Mouse (Mus musculus) ES-E14 (cell line): Measurements from ENCODE around the gene Cul1. TPM values are rescaled to one million over a fixed set of nuclear protein-coding genes. Genes with fewer than 3 reads are reported as not detected.

Source experiments
- DNase-seq: peaks from one replicate; pipeline ENCODE4 v3.0.0-alpha.2; 2013; ENCODE audit warnings: low read depth, low spot score
- H3K27ac ChIP-seq: 2 replicates; pipeline ENCODE4 v1.5.1; 2012; ENCODE audit warnings: low read depth, mild to moderate bottlenecking, low read length, moderate library complexity, mixed read lengths; ENCODE audit not compliant: poor library complexity, insufficient read depth, severe bottlenecking
- H3K36me3 ChIP-seq: 2 replicates; pipeline ENCODE4 v1.6.1; 2012; ENCODE audit warnings: mild to moderate bottlenecking, low read length, moderate library complexity, mixed read lengths; ENCODE audit not compliant: control insufficient read depth, poor library complexity, insufficient read depth, severe bottlenecking
- H3K4me1 ChIP-seq, 2 experiments: fragments of 150-350 bp in 1 of 2; sonication (generic) in 1 of 2; 2 replicates each; pipeline ENCODE4 v1.6.1; 2012; ENCODE audit warnings: low read length in 2 of 2, mild to moderate bottlenecking in 1 of 2, mixed read lengths in 1 of 2; ENCODE audit not compliant: control insufficient read depth in 2 of 2, insufficient read depth in 2 of 2, poor library complexity in 1 of 2
- H3K4me3 ChIP-seq, 2 experiments: fragments of 150-350 bp in 1 of 2; sonication (generic) in 1 of 2; 2 replicates each; pipeline ENCODE4 v1.5.1; 2012; ENCODE audit warnings: low read length in 2 of 2, low read depth in 1 of 2, mild to moderate bottlenecking in 1 of 2, mixed read lengths in 1 of 2; ENCODE audit not compliant: insufficient read depth in 1 of 2, poor library complexity in 1 of 2, severe bottlenecking in 1 of 2
- H3K9ac ChIP-seq: 2 replicates; pipeline ENCODE4 v1.6.1; 2012; ENCODE audit warnings: low read depth, mild to moderate bottlenecking, low read length, mixed read lengths; ENCODE audit not compliant: poor library complexity, insufficient read depth, severe bottlenecking
- H3K9me3 ChIP-seq: fragments of 150-350 bp; sonication (generic); 2 replicates; pipeline ENCODE4 v1.6.1; 2012; ENCODE audit warnings: low read depth, mild to moderate bottlenecking, low read length; ENCODE audit not compliant: control insufficient read depth, insufficient read depth
- CHD2 ChIP-seq: IDR thresholded peaks from 2 replicates; pipeline ENCODE4 v1.6.1; 2014; ENCODE audit warnings: mild to moderate bottlenecking, low read depth, low read length, inconsistent platforms
- HCFC1 ChIP-seq: IDR thresholded peaks from 2 replicates; pipeline ENCODE4 v1.6.1; 2012; ENCODE audit warnings: low read length, inconsistent platforms, borderline replicate concordance; ENCODE audit not compliant: insufficient read depth
- MAFK ChIP-seq: IDR thresholded peaks from 2 replicates; pipeline ENCODE4 v1.6.1; 2014; ENCODE audit warnings: mild to moderate bottlenecking, low read depth, low read length, inconsistent platforms; ENCODE audit not compliant: insufficient read depth
- ZC3H11A ChIP-seq: IDR thresholded peaks from 2 replicates; pipeline ENCODE4 v1.6.1; 2012; ENCODE audit warnings: low read depth, mild to moderate bottlenecking, inconsistent platforms, low read length, borderline replicate concordance
- ZNF384 ChIP-seq: IDR thresholded peaks from 2 replicates; pipeline ENCODE4 v1.6.1; 2012; ENCODE audit warnings: low read depth, low read length, inconsistent platforms
- in situ Hi-C, 2 experiments: fragments of 600-800 bp; cut with MboI; formaldehyde crosslinking; loops; one replicate each; pipeline ENCODE4 v1.15.1; 2025; ENCODE audit warnings: low sequenced_read_pairs in 2 of 2, inconsistent platforms in 1 of 2; ENCODE audit not compliant: unreplicated experiment in 2 of 2
- total RNA-seq: library from RNA; depleted of rRNA; stranded (reverse); fragments of 300-350 nt; gene quantifications from 2 replicates; pipeline ENCODE4 v1.2.3, GENCODE M21; 2012; rRNA removed

Gene Cul1
- total RNA-seq, result 91.0 and 123 TPM in 2 replicates

DNA sequence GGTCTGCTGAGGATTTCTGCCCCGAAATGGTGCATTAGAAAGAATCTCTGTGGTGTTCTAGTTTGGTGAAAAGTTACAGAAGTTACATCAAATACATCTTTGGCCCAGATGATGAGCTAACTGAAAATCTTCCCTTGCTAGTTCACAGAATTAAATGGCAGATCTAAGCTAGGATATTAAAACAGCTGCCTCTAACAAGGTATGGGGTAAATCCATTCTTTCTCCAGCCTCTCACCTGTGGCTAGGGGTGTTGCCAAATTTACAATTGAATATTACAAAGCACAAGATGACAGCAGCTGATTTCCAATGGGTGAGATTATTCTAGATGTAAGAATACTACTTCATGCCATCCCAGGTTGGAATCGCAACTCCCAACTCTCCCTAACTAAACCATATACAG, at the start of gene Cul1:
Gene Cul1, plus strand, starts transcription at position 301 of the 400 bp plus-strand sequence.
- TF ChIP-seq MAFK (no peak), ZNF384 (no peak), ZC3H11A (no peak), HCFC1 (no peak), CHD2 (no peak)
- in situ Hi-C loops, result no loop called here
- Histone ChIP-seq H3K36me3 (no peaks in the 10 kb centered on the region), H3K27ac (peak within 1 kb of the TSS; percentile 93), H3K4me3 (peak within 1 kb of the TSS; percentile 95 to 97), H3K9ac (peak within 1 kb of the TSS; percentile 99), H3K9me3 (no peaks in the 10 kb centered on the region), H3K4me1 (peaks cover 1 to 2% of the 10 kb centered on the region in 2 experiments; a peak in 2 of 4 replicates)
- DNase-seq, result no peak

DNA sequence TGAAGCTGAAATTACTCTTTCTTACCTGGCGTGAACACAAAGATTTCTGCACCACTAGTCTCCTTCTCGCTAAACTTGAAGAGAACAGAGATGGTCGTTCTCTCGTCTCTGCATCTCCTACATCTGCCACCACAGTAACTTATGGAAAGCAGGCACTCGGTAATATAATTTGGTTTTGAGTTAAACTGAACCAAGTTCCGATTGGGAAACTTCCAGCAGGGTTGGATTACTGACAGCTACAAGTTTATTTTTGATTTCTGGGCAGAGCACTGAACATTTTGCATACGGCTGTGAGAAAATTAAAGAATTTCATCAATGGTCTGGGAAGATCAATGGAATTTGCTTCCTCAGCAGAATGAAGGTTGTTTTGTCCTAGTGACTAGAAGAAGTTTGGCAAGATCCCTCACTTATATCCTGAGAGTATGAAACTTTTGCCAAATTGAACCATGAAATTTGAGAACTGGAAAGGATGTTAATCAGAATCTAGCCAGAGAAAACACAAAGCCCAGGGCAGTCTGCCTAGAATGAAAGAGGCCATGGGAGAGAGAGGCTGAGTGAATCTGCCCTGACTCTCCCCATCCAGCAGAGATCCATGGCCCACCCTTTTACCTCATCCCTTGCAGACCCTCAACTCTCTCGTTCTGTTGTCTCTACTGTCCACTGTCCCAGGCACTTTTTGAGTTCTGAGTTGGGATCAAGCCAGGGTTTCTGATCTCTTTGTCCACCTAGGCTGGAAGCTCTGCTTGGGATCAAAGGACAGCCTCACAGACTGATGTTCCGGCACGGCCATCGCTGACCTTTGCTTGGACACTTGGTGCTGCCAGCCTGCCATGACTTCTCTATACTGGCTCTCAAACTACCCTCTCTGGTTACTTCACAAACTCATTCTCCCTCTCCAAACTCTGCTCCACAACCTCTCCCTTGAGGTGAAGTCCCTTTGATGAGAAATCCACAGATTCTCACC, 48.5 kb upstream of the Cul1 start:
- no peak overlapping the region for H3K27ac ChIP-seq
- H3K36me3 ChIP-seq, result no peaks in the 10 kb centered on the region
- no peak overlapping the region for H3K9ac ChIP-seq
- H3K4me1 ChIP-seq, result no peaks in the 10 kb centered on the region
- TF ChIP-seq HCFC1 (no peak), CHD2 (no peak), MAFK (no peak), ZC3H11A (no peak), ZNF384 (no peak)
- in situ Hi-C loops, result no loop called here
- H3K4me3 ChIP-seq, result no peak overlapping the region
- H3K9me3 ChIP-seq, result no peaks in the 10 kb centered on the region
- no peak for DNase-seq

DNA sequence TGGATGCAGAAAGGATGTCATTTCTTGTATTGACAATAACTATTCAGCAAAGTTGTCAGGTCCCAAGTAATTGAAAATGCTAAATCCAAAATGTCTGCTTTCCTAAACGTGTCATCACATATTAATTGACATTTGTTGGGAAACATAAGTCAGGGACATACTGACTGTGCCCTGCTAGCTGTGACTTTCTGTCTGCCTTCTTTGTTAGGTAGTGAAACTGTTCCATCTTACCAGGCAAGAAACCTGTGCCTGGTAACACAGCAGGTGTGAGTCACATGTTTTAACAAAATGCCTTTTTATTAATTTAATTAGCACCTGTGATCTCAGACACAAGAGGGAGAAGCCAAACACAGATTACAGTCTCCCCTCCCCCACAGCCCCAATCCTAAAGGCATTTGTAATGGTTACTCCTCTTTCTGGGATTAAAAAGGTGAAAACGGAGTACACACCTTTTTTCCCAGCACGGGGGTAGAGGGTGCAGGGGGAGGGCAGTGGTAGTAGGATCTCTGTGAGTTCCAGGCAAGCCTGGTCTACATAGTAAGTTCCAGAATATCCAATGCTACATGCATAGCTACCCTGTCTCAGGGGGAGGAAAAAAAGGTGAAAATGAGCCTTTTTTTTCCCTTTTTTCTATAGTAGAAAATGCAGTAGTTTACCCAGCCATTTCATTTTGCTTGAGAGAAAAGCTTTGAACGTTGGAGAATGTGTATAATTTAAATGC, 40.2 kb upstream of the Cul1 start:
- Histone ChIP-seq H3K9me3 (no peaks in the 10 kb centered on the region), H3K36me3 (no peaks in the 10 kb centered on the region), H3K4me1 (no peaks in the 10 kb centered on the region), H3K27ac (no peak overlapping the region), H3K9ac (no peak overlapping the region), H3K4me3 (no peak overlapping the region)
- DNase-seq, result no peak
- in situ Hi-C loops, result no loop called here
- TF ChIP-seq HCFC1 (no peak), MAFK (no peak), ZNF384 (no peak), ZC3H11A (no peak), CHD2 (no peak)

DNA sequence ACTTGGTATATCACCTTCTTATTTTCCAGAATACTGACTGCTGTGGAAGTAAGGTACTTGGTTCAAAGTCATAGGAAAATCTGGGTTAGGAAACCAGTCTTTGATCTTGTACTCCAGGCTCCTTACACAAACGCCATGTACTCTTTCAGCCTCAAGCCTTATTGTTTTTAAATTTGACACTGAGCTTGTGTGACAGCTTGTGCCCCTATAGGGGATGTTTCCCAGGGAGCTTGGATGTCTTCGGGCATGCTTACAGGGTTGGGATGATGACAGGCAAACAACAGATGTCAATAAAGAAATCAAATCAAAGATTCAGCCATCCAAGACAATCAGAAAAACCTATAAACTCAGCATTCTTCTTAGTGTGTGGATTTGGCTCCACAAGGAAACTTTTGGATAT, 39.5 kb upstream of the Cul1 start:
- Histone ChIP-seq H3K4me1 (no peaks in the 10 kb centered on the region), H3K4me3 (no peak overlapping the region), H3K27ac (no peak overlapping the region), H3K9ac (no peak overlapping the region), H3K36me3 (no peaks in the 10 kb centered on the region), H3K9me3 (no peaks in the 10 kb centered on the region)
- in situ Hi-C loops, result no loop called here
- no peak for DNase-seq
- TF ChIP-seq ZC3H11A, result no peak
- TF ChIP-seq MAFK, result no peak
- TF ChIP-seq HCFC1, result no peak
- no peak for TF ChIP-seq CHD2
- no peak for TF ChIP-seq ZNF384
